Mouse (Mus musculus): ENCODE data around the gene Cd6. TPM values are rescaled to one million over a fixed set of nuclear protein-coding genes. Genes with fewer than 3 reads are reported as not detected.

Gene Cd6
- polyA plus RNA-seq, 2 experiments = 0.10 TPM; not detected in 1

DNA sequence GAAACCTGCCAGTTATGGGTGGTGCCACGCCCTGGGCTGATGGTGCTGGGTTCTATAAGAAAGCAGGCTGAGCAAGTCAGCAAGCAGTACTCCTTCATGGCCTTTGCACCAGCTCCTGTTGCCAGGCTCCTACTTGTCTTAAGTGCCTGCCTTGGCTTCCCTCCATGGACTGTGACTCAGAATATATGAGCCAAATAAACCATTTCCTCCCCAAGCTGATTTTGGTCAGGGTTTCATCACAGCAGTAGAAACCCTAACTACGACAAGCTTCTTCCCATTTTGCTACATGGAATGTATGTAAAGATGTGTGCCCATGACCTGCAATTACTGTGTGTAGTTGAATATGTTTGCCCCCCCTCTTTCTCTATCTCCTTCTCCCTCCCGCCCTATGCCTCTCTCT, 3.8 kb upstream of the Cd6 start:
- Histone ChIP-seq H3K36me3 (ENCODE audit: control insufficient read depth, insufficient read depth, low read length) (no peaks in the 10 kb centered on the region), H3K27ac (replicated peaks; ENCODE audit: low read depth, low read length) (no peak overlapping the region), H3K4me1 (ENCODE audit: control insufficient read depth, insufficient read depth, low read length) (no peaks in the 10 kb centered on the region), H3K9ac (ENCODE audit: low read depth, low read length, severe bottlenecking) (no peak overlapping the region), H3K4me2 (replicated peaks; ENCODE audit: low read depth, low read length, severe bottlenecking) (no peak overlapping the region), H3K9me3 (ENCODE audit: control insufficient read depth, low read length) (no peaks in the 10 kb centered on the region), H3K27me3 (ENCODE audit: control insufficient read depth, insufficient read depth, low read length) (no peaks in the 10 kb centered on the region), H3K4me3 (replicated peaks; ENCODE audit: low read length) (no peak overlapping the region)
- DNase-seq (ENCODE audit: low spot score) (no peak), ATAC-seq (ENCODE audit: low FRiP score, low read depth) (no peak)
- WGBS = 64% methylated on average over 3 of the region's 3 CpGs
- no peak for TF ChIP-seq POLR2A (IDR thresholded peaks at IDR 0.05; ENCODE audit: borderline replicate concordance, extremely low read depth, insufficient read depth, insufficient read length)

- Histone ChIP-seq H3K9ac (ENCODE audit: low read depth, low read length, severe bottlenecking) (no peak overlapping the region), H3K27ac (replicated peaks; ENCODE audit: low read depth, low read length) (no peak overlapping the region), H3K4me2 (replicated peaks; ENCODE audit: low read depth, low read length, severe bottlenecking) (no peak overlapping the region), H3K9me3 (ENCODE audit: control insufficient read depth, low read length) (no peaks in the 10 kb centered on the region), H3K27me3 (ENCODE audit: control insufficient read depth, insufficient read depth, low read length) (no peaks in the 10 kb centered on the region), H3K36me3 (ENCODE audit: control insufficient read depth, insufficient read depth, low read length) (no peaks in the 10 kb centered on the region), H3K4me1 (ENCODE audit: control insufficient read depth, insufficient read depth, low read length) (no peaks in the 10 kb centered on the region), H3K4me3 (replicated peaks; ENCODE audit: low read length) (no peak overlapping the region)
- no peak for TF ChIP-seq POLR2A (IDR thresholded peaks at IDR 0.05; ENCODE audit: borderline replicate concordance, extremely low read depth, insufficient read depth, insufficient read length)
- DNase-seq (ENCODE audit: low spot score) = no peak
- 85% methylated on average over 3 of the region's 3 CpGs for WGBS
- ATAC-seq (ENCODE audit: low FRiP score, low read depth) = no peak
Measured at GRCm38 (mm10) chr19:10832030-10832429, 2.2 kb upstream of the Cd6 start.

GRCm38 (mm10) chr19:10831424-10831823, 1.6 kb upstream of the Cd6 start:
- Histone ChIP-seq H3K4me1 (ENCODE audit: control insufficient read depth, insufficient read depth, low read length) (no peaks in the 10 kb centered on the region), H3K27ac (replicated peaks; ENCODE audit: low read depth, low read length) (no peak overlapping the region), H3K9me3 (ENCODE audit: control insufficient read depth, low read length) (no peaks in the 10 kb centered on the region), H3K4me3 (replicated peaks; ENCODE audit: low read length) (no peak overlapping the region), H3K4me2 (replicated peaks; ENCODE audit: low read depth, low read length, severe bottlenecking) (no peak overlapping the region), H3K27me3 (ENCODE audit: control insufficient read depth, insufficient read depth, low read length) (no peaks in the 10 kb centered on the region), H3K36me3 (ENCODE audit: control insufficient read depth, insufficient read depth, low read length) (no peaks in the 10 kb centered on the region), H3K9ac (ENCODE audit: low read depth, low read length, severe bottlenecking) (no peak overlapping the region)
- WGBS = 6% methylated on average over 5 of the region's 5 CpGs
- TF ChIP-seq POLR2A (IDR thresholded peaks at IDR 0.05; ENCODE audit: borderline replicate concordance, extremely low read depth, insufficient read depth, insufficient read length) = no peak
- peak; percentile 36 for DNase-seq (ENCODE audit: low spot score)
- ATAC-seq (ENCODE audit: low FRiP score, low read depth) = no peak

DNA sequence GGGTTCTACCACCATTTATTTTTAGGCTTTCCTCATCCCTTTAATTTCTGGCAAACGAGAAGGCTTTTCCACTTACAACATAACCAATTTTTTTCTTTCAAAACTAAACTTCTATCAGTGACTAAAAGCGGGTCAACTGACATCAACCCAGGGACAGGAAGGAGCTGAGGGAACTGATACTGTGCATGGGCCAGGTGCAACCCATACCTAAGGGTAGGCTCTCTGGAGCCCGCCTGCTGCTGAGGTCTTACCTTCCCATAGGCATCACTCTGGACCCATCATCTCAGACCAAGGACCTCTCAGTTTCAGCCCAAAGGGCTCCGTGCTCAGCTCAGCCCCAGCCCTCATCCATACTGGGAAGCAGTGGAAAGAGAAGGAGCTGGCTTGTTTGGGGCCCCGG, 1.5 kb downstream of the Cd6 start:
- TF ChIP-seq POLR2A (IDR thresholded peaks at IDR 0.05; ENCODE audit: borderline replicate concordance, extremely low read depth, insufficient read depth, insufficient read length) = no peak
- DNase-seq (ENCODE audit: low spot score) = no peak

GRCm38 (mm10) chr19:10824061-10824460, 5.8 kb downstream of the Cd6 start:
- WGBS = 77% methylated on average over 7 of the region's 7 CpGs
- Histone ChIP-seq H3K4me2 (replicated peaks; ENCODE audit: low read depth, low read length, severe bottlenecking) (no peak overlapping the region), H3K4me1 (ENCODE audit: control insufficient read depth, insufficient read depth, low read length) (no peaks in the 10 kb centered on the region), H3K9ac (ENCODE audit: low read depth, low read length, severe bottlenecking) (no peak overlapping the region), H3K27me3 (ENCODE audit: control insufficient read depth, insufficient read depth, low read length) (no peaks in the 10 kb centered on the region), H3K36me3 (ENCODE audit: control insufficient read depth, insufficient read depth, low read length) (no peaks in the 10 kb centered on the region), H3K4me3 (replicated peaks; ENCODE audit: low read length) (no peak overlapping the region), H3K9me3 (ENCODE audit: control insufficient read depth, low read length) (no peaks in the 10 kb centered on the region), H3K27ac (replicated peaks; ENCODE audit: low read depth, low read length) (no peak overlapping the region)
- DNase-seq (ENCODE audit: low spot score) (no peak), ATAC-seq (ENCODE audit: low FRiP score, low read depth) (no peak)
- no peak for TF ChIP-seq POLR2A (IDR thresholded peaks at IDR 0.05; ENCODE audit: borderline replicate concordance, extremely low read depth, insufficient read depth, insufficient read length)

More for the DNA sequence above, 1.5 kb downstream of the Cd6 start:
- no peak overlapping the region for H3K4me3 ChIP-seq (replicated peaks; ENCODE audit: low read length)
- WGBS = 93% methylated on average over 5 of the region's 5 CpGs
- H3K9ac ChIP-seq (ENCODE audit: low read depth, low read length, severe bottlenecking) = no peak overlapping the region
- H3K27me3 ChIP-seq (ENCODE audit: control insufficient read depth, insufficient read depth, low read length) = no peaks in the 10 kb centered on the region
- no peaks in the 10 kb centered on the region for H3K36me3 ChIP-seq (ENCODE audit: control insufficient read depth, insufficient read depth, low read length)
- ATAC-seq (ENCODE audit: low FRiP score, low read depth) = no peak
- no peak overlapping the region for H3K27ac ChIP-seq (replicated peaks; ENCODE audit: low read depth, low read length)
- H3K4me1 ChIP-seq (ENCODE audit: control insufficient read depth, insufficient read depth, low read length) = no peaks in the 10 kb centered on the region
- H3K9me3 ChIP-seq (ENCODE audit: control insufficient read depth, low read length) = no peaks in the 10 kb centered on the region
- no peak overlapping the region for H3K4me2 ChIP-seq (replicated peaks; ENCODE audit: low read depth, low read length, severe bottlenecking)

GRCm38 (mm10) chr19:10822534-10822933, 7.3 kb downstream of the Cd6 start:
- WGBS = 92% methylated on average over 4 of the region's 4 CpGs
- ATAC-seq (ENCODE audit: low FRiP score, low read depth) = no peak
- Histone ChIP-seq H3K4me2 (replicated peaks; ENCODE audit: low read depth, low read length, severe bottlenecking) (no peak overlapping the region), H3K9ac (ENCODE audit: low read depth, low read length, severe bottlenecking) (no peak overlapping the region), H3K4me1 (ENCODE audit: control insufficient read depth, insufficient read depth, low read length) (peaks cover 4% of the 10 kb centered on the region; the same call in 1 of the 2 replicates), H3K27ac (replicated peaks; ENCODE audit: low read depth, low read length) (no peak overlapping the region), H3K36me3 (ENCODE audit: control insufficient read depth, insufficient read depth, low read length) (no peaks in the 10 kb centered on the region), H3K4me3 (replicated peaks; ENCODE audit: low read length) (no peak overlapping the region), H3K9me3 (ENCODE audit: control insufficient read depth, low read length) (no peaks in the 10 kb centered on the region), H3K27me3 (ENCODE audit: control insufficient read depth, insufficient read depth, low read length) (no peaks in the 10 kb centered on the region)
- TF ChIP-seq POLR2A (IDR thresholded peaks at IDR 0.05; ENCODE audit: borderline replicate concordance, extremely low read depth, insufficient read depth, insufficient read length) = no peak
- DNase-seq (ENCODE audit: low spot score) = no peak

Data from limb, embryonic 14.5 days (tissue).